Mouse (Mus musculus) mouse trophoblast stem cell (cell line): ENCODE results near the gene Itpr3.

Source experiments
- in situ Hi-C, 2 experiments: fragments of 300-500 bp; cut with MseI, MboI; formaldehyde crosslinking; loops; 2 replicates in 1 of 2; 3 replicates in 1 of 2; pipeline ENCODE4 v1.15.1; 2025

The Itpr3 gene

DNA sequence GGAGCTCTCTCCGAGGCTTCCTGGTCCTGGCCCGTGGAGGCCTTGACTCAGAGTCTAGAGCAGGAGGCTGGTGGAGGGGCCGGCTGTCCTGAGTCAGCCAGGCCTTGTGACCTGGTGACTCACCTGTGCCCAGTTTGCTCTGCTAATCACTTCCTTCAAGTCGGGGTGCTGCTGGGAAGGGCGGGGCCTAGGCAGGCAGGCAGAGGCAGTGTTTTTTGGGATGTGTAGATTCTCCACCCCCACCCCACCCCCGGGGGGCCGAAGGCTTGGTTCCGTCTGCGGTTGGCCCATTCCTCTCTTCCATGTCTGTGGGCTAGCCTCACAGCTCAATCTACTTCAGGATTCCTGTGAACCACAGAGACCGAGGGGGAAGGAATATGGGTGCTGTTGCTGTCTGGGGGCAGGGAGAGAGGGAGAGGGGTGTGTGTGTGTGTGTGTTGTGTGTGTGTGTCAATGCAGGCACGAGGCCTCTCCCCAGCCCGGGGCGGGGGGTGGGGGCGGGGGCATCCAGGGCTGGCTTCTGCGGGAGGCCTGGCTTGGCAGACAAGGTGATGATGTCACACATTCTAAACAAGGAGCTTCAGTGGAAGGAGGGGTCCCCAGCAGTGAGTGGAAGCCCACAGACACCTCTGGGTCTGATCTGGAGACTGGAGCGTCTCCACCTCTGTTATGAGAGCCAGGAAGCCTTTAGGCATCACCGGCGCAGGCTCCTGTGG is 18.6 kb upstream of the Itpr3 start:
- in situ Hi-C loops = loop anchor here in 1 of 2 experiments (10.0 kb wide), 1 partner anchor 46 kb away; no protein-coding TSS in a partner anchor

- in situ Hi-C loops = loop anchor here in 1 of 2 experiments (10.0 kb wide), 1 partner anchor 45 kb away; no protein-coding TSS in a partner anchor
Observed at GRCm38 (mm10) chr17:27039432-27040102, 17.5 kb upstream of the Itpr3 start.

DNA sequence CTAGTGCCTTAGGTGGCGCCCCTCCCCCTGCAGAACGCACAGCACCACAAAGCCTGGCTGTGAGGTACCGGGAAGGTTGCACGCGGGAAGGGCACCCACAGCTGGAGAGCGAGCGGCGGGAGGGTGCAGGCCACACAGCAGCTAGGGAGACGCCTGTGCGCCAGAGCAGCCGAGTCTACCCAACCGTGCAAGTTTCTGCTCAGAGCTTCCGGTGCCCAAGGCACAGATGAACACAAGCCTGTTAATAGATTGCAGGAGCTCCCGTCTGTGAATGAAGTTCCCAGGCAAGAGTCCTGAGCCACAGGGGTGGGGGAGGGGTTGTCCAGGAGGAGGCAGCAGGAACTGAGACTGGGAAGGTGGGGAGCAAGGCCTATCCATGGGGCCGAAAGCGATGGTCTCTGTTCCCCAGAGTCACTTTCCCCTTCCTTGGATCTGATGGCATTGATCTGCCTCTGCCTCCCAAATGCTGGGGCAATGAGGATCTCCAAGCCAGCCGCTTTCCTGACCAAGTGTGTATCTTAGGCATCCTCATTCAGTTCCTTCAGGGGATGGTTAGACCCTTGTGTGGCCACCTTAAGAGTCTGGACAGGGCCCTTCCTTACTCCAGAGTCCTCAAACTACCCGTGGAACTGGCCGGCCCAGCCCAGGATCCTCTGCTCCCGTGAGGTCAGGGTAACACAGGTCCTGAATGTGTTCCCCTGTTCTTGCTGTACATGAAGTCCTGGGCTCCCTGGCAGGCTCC is 16.6 kb upstream of the Itpr3 start:
- in situ Hi-C loops = no loop called here

- in situ Hi-C loops = no loop called here
Observed at GRCm38 (mm10) chr17:27041046-27041786, 15.9 kb upstream of the Itpr3 start.

DNA sequence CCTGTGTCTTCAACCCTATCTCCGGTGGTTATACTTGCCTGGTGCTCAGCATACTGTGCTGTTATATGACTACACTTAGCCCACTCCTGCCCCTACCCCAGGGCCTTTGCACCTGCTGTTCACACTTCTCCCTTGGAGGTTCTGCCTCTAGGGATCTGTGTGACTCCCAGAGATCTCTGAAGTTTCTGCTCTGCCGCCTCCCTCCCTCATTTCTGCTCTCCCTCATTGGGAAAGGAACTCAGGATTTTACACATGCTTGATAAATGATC is 15.4 kb upstream of the Itpr3 start:
- in situ Hi-C loops = no loop called here

DNA sequence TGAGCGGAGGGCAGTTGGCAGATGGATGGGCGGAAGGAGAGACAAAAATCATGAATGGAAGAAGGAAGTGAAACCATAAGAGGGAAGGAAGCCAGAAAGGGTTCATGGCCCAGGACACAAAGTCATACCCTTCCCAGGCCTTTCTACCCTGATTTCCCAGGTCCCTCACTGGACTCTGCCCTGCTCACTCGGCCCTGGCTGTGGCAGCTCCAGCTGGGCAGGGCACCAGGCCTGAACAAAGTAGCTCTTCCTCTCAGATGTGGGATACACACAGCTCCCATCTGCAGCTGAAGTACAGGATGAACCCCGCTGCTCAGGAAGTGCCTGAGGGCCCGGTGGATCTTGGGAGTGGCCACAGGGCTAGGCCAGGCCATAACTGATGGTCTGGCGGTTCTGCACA is 14.3 kb upstream of the Itpr3 start:
- in situ Hi-C loops = no loop called here

GRCm38 (mm10) chr17:27045164-27045563 is 11.9 kb upstream of the Itpr3 start:
- in situ Hi-C loops = no loop called here

DNA sequence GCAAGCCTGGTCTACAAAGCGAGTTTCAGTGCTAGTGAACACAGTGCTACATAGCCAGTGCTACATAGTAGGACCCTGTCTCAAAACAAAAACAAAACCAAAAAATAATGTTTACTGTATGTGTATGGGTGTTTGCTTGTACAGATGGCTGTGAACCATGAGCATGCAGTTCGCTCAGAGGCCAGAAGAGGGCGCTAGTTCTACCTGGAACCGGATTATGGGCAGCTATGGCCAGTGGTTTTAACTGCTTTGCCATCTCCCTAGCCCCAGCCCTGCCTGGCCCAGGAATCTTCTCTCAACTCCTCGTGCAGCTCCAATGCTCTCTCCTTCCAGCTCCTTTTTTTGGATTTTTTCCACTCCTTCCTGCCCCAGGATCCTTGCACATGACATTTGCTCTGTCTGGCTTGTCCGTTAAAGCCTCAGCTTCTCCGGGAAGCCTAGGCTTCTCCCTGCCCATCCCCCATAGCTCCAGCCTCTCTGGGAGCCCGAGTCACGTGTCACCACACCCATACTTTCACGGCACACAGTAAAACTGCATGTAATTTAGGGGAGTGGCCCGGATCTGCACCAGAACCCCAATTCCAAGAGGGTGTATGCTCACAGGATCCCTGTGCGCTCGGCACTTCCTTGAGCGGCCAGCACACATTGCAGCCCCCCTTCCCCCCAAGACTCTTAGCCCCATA is 9.2 kb upstream of the Itpr3 start:
- in situ Hi-C loops = no loop called here

DNA sequence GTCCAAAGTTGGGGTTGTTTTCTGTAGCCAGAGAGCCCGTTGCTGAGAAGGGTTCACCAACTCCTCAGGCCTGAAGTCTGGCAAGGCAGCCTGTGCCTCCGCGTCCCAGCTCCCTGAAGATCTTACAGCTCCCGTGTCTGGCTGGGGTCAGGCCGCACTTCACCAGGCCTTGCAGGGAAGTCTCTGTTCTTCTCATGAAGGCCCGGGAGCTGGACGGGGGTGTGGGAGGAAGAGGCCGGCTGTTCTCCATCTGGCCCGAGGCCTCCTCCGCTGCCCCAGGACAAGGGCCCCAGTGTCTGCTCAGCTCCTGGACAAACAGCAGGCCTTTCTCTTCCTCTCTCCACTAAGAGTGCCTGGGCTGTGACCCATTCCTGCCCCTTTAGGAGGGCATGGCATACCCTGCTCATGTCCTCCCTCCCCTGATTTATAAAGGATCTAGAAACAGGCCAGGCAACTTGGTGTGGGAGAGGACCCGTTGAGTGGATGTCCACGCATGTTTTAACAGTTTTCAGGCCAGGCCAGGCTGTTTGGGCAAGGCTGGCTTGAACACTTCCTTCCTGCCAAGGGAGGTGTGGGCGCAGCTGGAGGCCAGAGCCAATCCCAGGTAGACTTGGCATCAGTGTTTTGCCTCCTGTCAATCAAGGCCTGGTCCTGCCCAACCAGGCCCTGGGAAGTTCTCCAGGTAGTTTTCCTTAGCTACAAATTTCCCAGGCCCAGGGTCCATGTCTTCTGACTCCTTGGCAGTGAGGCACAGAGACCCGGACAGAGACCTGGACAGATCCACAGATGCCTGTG is 8.5 kb upstream of the Itpr3 start:
- in situ Hi-C loops = no loop called here

DNA sequence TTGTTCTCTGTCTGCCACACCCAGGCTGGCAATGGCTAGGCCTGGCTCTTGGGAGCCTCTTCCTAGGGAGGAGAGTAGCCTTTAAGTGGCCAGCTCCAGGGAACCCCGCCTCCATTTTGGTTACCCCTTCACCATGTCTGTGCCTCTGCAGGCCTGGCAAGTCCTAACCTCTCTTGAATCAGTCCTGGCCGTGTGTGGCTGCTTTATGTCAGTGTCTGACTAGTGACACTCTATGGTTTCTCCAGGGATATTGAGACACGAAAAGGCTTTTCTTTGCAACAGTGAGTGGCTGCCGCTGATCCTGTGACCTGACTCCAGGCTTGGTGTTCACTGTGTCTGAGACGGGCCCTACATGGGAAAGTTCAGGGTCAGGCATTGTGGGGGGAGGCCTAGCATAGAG is 6.3 kb upstream of the Itpr3 start:
- in situ Hi-C loops = no loop called here

DNA sequence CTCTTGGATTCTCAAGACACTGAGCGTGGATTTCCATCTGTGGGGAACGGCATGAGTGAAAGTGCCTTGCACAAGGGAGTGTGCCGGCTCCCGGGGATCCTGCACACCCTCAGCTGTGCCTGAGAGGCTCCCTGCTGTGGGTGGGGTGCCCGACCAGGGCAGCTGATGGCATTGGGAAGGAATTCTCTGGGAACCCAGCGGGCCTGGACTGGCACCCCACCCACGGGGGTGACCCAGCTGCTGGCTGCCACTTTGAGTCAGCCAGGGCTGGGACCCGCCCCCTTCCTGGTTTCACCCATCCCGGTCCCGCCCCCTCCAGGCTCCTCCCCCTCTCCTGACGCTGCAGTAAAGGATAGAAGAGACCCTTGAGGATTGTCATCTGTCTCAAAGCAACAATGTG is 5.6 kb upstream of the Itpr3 start:
- in situ Hi-C loops = no loop called here

- in situ Hi-C loops = no loop called here
Observed at GRCm38 (mm10) chr17:27056170-27056569, 934 bp upstream of the Itpr3 start.

- in situ Hi-C loops = no loop called here
Observed at GRCm38 (mm10) chr17:27057517-27058055, 482 bp downstream of the Itpr3 start.

- in situ Hi-C loops = no loop called here
Observed at GRCm38 (mm10) chr17:27060698-27061097, 3.6 kb downstream of the Itpr3 start.

- in situ Hi-C loops = no loop called here
Observed at GRCm38 (mm10) chr17:27061727-27062126, 4.6 kb downstream of the Itpr3 start.

GRCm38 (mm10) chr17:27062684-27063083 is 5.6 kb downstream of the Itpr3 start:
- in situ Hi-C loops = no loop called here

- in situ Hi-C loops = no loop called here
Observed at GRCm38 (mm10) chr17:27063717-27064116, 6.6 kb downstream of the Itpr3 start.

- in situ Hi-C loops = no loop called here
Observed at GRCm38 (mm10) chr17:27064195-27064594, 7.1 kb downstream of the Itpr3 start.

DNA sequence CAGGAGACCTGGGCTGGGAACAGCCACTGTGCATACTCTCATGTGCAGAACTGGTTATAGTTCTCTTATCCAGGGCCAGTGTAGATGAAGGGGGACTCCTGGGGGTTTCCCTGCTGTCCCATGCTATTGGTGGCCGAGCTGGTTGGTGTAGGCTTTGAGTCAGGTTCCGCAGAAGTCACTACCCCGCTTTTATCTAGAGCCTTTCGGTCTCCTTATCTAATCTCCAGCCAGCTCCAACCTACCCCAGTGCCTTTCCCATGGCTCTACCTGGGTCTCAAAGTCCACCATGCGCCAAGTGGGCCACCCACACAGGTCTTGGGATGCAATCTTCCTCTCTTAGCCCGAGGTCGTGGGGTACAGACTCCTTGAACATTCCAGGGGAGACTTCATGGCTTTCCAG is 9.0 kb downstream of the Itpr3 start:
- in situ Hi-C loops = no loop called here

DNA sequence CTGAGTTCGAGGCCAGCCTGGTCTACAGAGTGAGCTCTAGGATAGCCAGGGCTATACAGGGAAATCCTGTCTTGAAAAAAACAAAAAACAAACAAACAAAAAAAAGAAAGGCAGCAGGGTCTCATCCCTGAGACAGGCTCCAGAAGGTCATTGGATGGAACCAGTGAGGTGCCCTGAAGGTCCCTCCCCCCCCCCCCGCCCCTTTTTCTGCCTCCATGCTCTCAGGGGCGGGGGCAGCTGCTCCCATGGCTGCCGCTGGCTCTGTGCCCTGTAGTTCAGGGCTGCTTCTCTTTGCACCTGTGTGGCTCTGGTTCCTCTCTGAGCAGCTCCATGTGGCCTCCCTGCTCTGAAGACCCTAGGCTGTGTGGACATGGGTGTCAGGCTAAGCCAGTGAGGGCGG is 12.0 kb downstream of the Itpr3 start:
- in situ Hi-C loops = no loop called here
